Mouse (Mus musculus) erythroblast, embryonic 14.5 days (primary cell): ENCODE results near the gene Lrfn5. TPM values are rescaled to one million over a fixed set of nuclear protein-coding genes. Genes with fewer than 3 reads are reported as not detected.

Source experiments
- H3K27me3 ChIP-seq: 2 replicates; pipeline ENCODE4 v1.6.1; 2012; ENCODE audit warnings: inconsistent platforms; ENCODE audit not compliant: control insufficient read depth
- H3K36me3 ChIP-seq: 2 replicates; pipeline ENCODE4 v1.6.1; 2012; ENCODE audit warnings: mild to moderate bottlenecking, inconsistent platforms; ENCODE audit not compliant: control insufficient read depth
- H3K4me1 ChIP-seq: 2 replicates; pipeline ENCODE4 v1.6.1; 2012; ENCODE audit warnings: inconsistent platforms; ENCODE audit not compliant: control insufficient read depth
- H3K4me3 ChIP-seq: replicated peaks from 2 replicates; pipeline ENCODE3; 2012; ENCODE audit warnings: moderate library complexity, mild to moderate bottlenecking, inconsistent platforms
- H3K9me3 ChIP-seq: 2 replicates; pipeline ENCODE4 v1.6.1; 2012; ENCODE audit warnings: low read length, inconsistent platforms, mixed read lengths; ENCODE audit not compliant: control insufficient read depth
- GATA1 ChIP-seq: IDR thresholded peaks from 2 replicates; pipeline ENCODE4 v1.6.1; 2012; ENCODE audit warnings: low read length, inconsistent platforms, mixed read lengths
- TAL1 ChIP-seq: IDR thresholded peaks from 3 replicates; pipeline ENCODE4 v1.6.1; 2012; ENCODE audit warnings: low read length, inconsistent platforms, mixed read lengths
- polyA plus RNA-seq: library from polyadenylated mRNA; stranded (reverse); fragments of >175 nt; gene quantifications from 2 replicates; pipeline ENCODE4 v1.2.3, GENCODE M21; 2012

The Lrfn5 gene
- polyA plus RNA-seq, 1 experiment, result not detected

- no peaks in the 10 kb centered on the region for H3K27me3 ChIP-seq
- H3K4me1 ChIP-seq, result no peaks in the 10 kb centered on the region
- H3K36me3 ChIP-seq, result no peaks in the 10 kb centered on the region
- H3K4me3 ChIP-seq, result no peak overlapping the region
- no peak for TF ChIP-seq TAL1
- no peak for TF ChIP-seq GATA1
- H3K9me3 ChIP-seq, result peaks cover 2% of the 10 kb centered on the region; the same call in 1 of the 2 replicates
These were observed 87.1 kb downstream of the Lrfn5 start for GRCm38 (mm10) chr12:61610081-61610480.

- no peaks in the 10 kb centered on the region for H3K4me1 ChIP-seq
- TF ChIP-seq TAL1 (no peak), GATA1 (no peak)
- no peaks in the 10 kb centered on the region for H3K36me3 ChIP-seq
- no peaks in the 10 kb centered on the region; the same call in 1 of the 2 replicates for H3K9me3 ChIP-seq
- no peaks in the 10 kb centered on the region for H3K27me3 ChIP-seq
- no peak overlapping the region for H3K4me3 ChIP-seq
These were observed 101.6 kb downstream of the Lrfn5 start for GRCm38 (mm10) chr12:61624532-61624931.

GRCm38 (mm10) chr12:61654380-61654779, 131.4 kb downstream of the Lrfn5 start:
- H3K9me3 ChIP-seq, result 0 out of 2 replicates have a peak, but pooled peaks cover 2% of the 10 kb centered on the region
- H3K27me3 ChIP-seq, result no peaks in the 10 kb centered on the region
- H3K36me3 ChIP-seq, result no peaks in the 10 kb centered on the region
- no peak overlapping the region for H3K4me3 ChIP-seq
- H3K4me1 ChIP-seq, result no peaks in the 10 kb centered on the region
- TF ChIP-seq GATA1, result no peak
- no peak for TF ChIP-seq TAL1

GRCm38 (mm10) chr12:61723158-61723557, 200.2 kb downstream of the Lrfn5 start:
- Histone ChIP-seq H3K36me3 (no peaks in the 10 kb centered on the region), H3K4me1 (no peaks in the 10 kb centered on the region), H3K4me3 (no peak overlapping the region), H3K9me3 (no peaks in the 10 kb centered on the region), H3K27me3 (no peaks in the 10 kb centered on the region)
- TF ChIP-seq TAL1 (no peak), GATA1 (no peak)

- no peak overlapping the region for H3K4me3 ChIP-seq
These were observed 284.2 kb downstream of the Lrfn5 start for GRCm38 (mm10) chr12:61807073-61807605.

GRCm38 (mm10) chr12:61823601-61824000, 300.7 kb downstream of the Lrfn5 start:
- no peak for TF ChIP-seq TAL1
- H3K4me3 ChIP-seq, result no peak overlapping the region
- H3K9me3 ChIP-seq, result no peaks in the 10 kb centered on the region
- H3K4me1 ChIP-seq, result no peaks in the 10 kb centered on the region
- no peaks in the 10 kb centered on the region for H3K36me3 ChIP-seq
- no peaks in the 10 kb centered on the region for H3K27me3 ChIP-seq

More at GRCm38 (mm10) chr12:61807073-61807605, 284.2 kb downstream of the Lrfn5 start:
- TF ChIP-seq TAL1, result no peak
- no peak for TF ChIP-seq GATA1
- Histone ChIP-seq H3K36me3 (no peaks in the 10 kb centered on the region), H3K4me1 (no peaks in the 10 kb centered on the region), H3K9me3 (no peaks in the 10 kb centered on the region), H3K27me3 (no peaks in the 10 kb centered on the region)

GRCm38 (mm10) chr12:61826311-61826710, 303.4 kb downstream of the Lrfn5 start:
- no peaks in the 10 kb centered on the region for H3K9me3 ChIP-seq
- no peaks in the 10 kb centered on the region for H3K36me3 ChIP-seq
- no peak overlapping the region for H3K4me3 ChIP-seq
- no peaks in the 10 kb centered on the region for H3K4me1 ChIP-seq
- H3K27me3 ChIP-seq, result no peaks in the 10 kb centered on the region
- TF ChIP-seq GATA1, result no peak
- TF ChIP-seq TAL1, result no peak

GRCm38 (mm10) chr12:61842599-61843291, 319.8 kb downstream of the Lrfn5 start:
- Histone ChIP-seq H3K4me1 (no peaks in the 10 kb centered on the region), H3K27me3 (no peaks in the 10 kb centered on the region), H3K36me3 (no peaks in the 10 kb centered on the region), H3K4me3 (no peak overlapping the region), H3K9me3 (peaks cover 13% of the 10 kb centered on the region; the same call in 1 of the 2 replicates)
- TF ChIP-seq TAL1, result no peak
- TF ChIP-seq GATA1, result no peak

GRCm38 (mm10) chr12:61854183-61854582, 331.2 kb downstream of the Lrfn5 start:
- Histone ChIP-seq H3K36me3 (no peaks in the 10 kb centered on the region), H3K9me3 (peaks cover 2% of the 10 kb centered on the region; the same call in 1 of the 2 replicates), H3K4me3 (no peak overlapping the region), H3K4me1 (no peaks in the 10 kb centered on the region), H3K27me3 (no peaks in the 10 kb centered on the region)
- no peak for TF ChIP-seq GATA1
- no peak for TF ChIP-seq TAL1
